Comparison of ENCODE assay signal across 9 mouse cellular contexts in the genomic region with DNA sequence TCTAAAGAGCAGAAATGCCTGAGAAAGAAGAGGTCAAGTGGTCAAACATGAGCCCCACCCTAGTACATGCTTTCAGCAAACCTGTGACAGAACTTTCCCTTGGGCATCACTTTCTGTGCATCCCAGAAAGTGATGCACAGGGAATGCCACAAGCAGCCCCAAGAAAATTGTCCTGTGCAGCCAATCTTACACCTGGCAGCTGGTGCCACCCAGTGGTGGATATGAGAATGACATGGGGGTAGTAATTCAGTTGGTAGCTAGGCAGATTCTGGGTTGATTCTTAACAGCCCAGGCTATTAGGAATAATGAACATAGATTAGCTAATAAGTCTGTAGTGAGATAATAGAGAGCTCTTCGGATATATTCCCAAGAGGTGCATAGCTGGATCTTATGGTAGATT.
DNase-seq lines count a peak whose midpoint lies in the region; ATAC-seq and TF ChIP-seq lines count a peak whose summit lies in the region.
"Had no signal": no experiment of that assay in that cellular context is flagged by ENCODE, and none has a peak within 500 bp of the region (broad histone marks: within the 10 kb centered on the region; RNA-seq: fewer than 3 reads in every experiment).

No protein-coding gene starts in this region.

- 22% methylated on average over 1 of the region's 1 CpGs for WGBS in midbrain, embryonic 10.5 days
- 21% methylated on average over 1 of the region's 1 CpGs for WGBS in midbrain, embryonic 15.5 days
- 3% methylated on average over 1 of the region's 1 CpGs for WGBS in intestine, postnatal 0 days

- intact Hi-C loops in left cerebral cortex, postnatal 4 days (cut with DNase I) = loop anchor here (5.0 to 10.0 kb wide), 2 partner anchors 151 to 219 kb away; no protein-coding TSS in a partner anchor

- no peaks in the 10 kb centered on the region for H3K36me3 ChIP-seq in midbrain, embryonic 10.5 days
- no peaks in the 10 kb centered on the region for H3K36me3 ChIP-seq in midbrain, embryonic 15.5 days (replicated peaks)
- no peaks in the 10 kb centered on the region for H3K36me3 ChIP-seq in intestine, postnatal 0 days (ENCODE audit: control insufficient read depth, insufficient read depth)

- no peaks in the 10 kb centered on the region for H3K9me3 ChIP-seq in midbrain, embryonic 10.5 days (replicated peaks)
- H3K9me3 ChIP-seq in midbrain, embryonic 15.5 days = 0 out of 2 replicates have a peak, but pooled peaks cover 3% of the 10 kb centered on the region
- H3K9me3 ChIP-seq in intestine, postnatal 0 days (ENCODE audit: control insufficient read depth) = no peaks in the 10 kb centered on the region

- H3K4me1 ChIP-seq in midbrain, embryonic 10.5 days = no peaks in the 10 kb centered on the region
- H3K4me1 ChIP-seq in midbrain, embryonic 15.5 days = no peaks in the 10 kb centered on the region
- no peaks in the 10 kb centered on the region for H3K4me1 ChIP-seq in intestine, postnatal 0 days (replicated peaks; ENCODE audit: control insufficient read depth, insufficient read depth, low read length)

- TF ChIP-seq CTCF in intestine, postnatal 0 days (IDR thresholded peaks at IDR 0.05; ENCODE audit: low read depth) = peak; percentile 96

- H3K4me2 ChIP-seq in midbrain, embryonic 15.5 days = no peak overlapping the region
- no peak overlapping the region for H3K4me2 ChIP-seq in intestine, postnatal 0 days (replicated peaks; ENCODE audit: low read depth)

- no peak overlapping the region for H3K27ac ChIP-seq in midbrain, embryonic 10.5 days (replicated peaks)
- no peak overlapping the region for H3K27ac ChIP-seq in midbrain, embryonic 15.5 days
- no peak overlapping the region for H3K27ac ChIP-seq in intestine, postnatal 0 days (ENCODE audit: low read depth, low read length)

- peak; percentile 68 for DNase-seq in midbrain, embryonic 10.5 days (ENCODE audit: low spot score)
- peak; percentile 29 for DNase-seq in c-Kit-positive CD71-positive TER-119-positive erythroid progenitor cells, embryonic 14.5 days (ENCODE audit: low spot score)
- DNase-seq in forelimb bud, embryonic 11.5 days (ENCODE audit: low read depth, low spot score) = peak; percentile 67
- peak; percentile 78 for DNase-seq in left cerebral cortex, postnatal 4 days
- DNase-seq in ovary, adult 18-20 months (ENCODE audit: low spot score) = peak; percentile 12
- peak; percentile 10 to 60 for DNase-seq in thymus, postnatal 10 days (ENCODE audit: low spot score in 2 of 2)

- H3K9ac ChIP-seq in midbrain, embryonic 15.5 days = no peak overlapping the region
- no peak overlapping the region for H3K9ac ChIP-seq in intestine, postnatal 0 days (ENCODE audit: low read depth, low read length)

- ATAC-seq in midbrain, embryonic 15.5 days (replicated peaks) = no peak
- ATAC-seq in intestine, postnatal 0 days = no peak

- no peak overlapping the region for H3K4me3 ChIP-seq in midbrain, embryonic 10.5 days
- H3K4me3 ChIP-seq in midbrain, embryonic 15.5 days = no peak overlapping the region
- H3K4me3 ChIP-seq in intestine, postnatal 0 days (ENCODE audit: low read depth, low read length) = no peak overlapping the region
- H3K4me3 ChIP-seq: erythroblast, embryonic 14.5 days had no signal

- H3K27me3 ChIP-seq in midbrain, embryonic 10.5 days (ENCODE audit: low read depth, poor library complexity, severe bottlenecking) = no peaks in the 10 kb centered on the region
- H3K27me3 ChIP-seq in midbrain, embryonic 15.5 days (replicated peaks) = no peaks in the 10 kb centered on the region
- no peaks in the 10 kb centered on the region for H3K27me3 ChIP-seq in intestine, postnatal 0 days (replicated peaks; ENCODE audit: control insufficient read depth, insufficient read depth, low read length)

Comparison
In these comparisons a context has a peak if more than half of its experiments do, and no peak if none do; other contexts are left out.
1. DNase-seq: peak in every context shown above with its lines; median percentile 78 in left cerebral cortex, postnatal 4 days; 68 in midbrain, embryonic 10.5 days; 67 in forelimb bud, embryonic 11.5 days; 35 in thymus, postnatal 10 days; 29 in c-Kit-positive CD71-positive TER-119-positive erythroid progenitor cells, embryonic 14.5 days; 12 in ovary, adult 18-20 months.